Mouse (Mus musculus): Measurements from ENCODE around the gene Gm10322. TPM values are rescaled to one million over a fixed set of nuclear protein-coding genes. Genes with fewer than 3 reads are reported as not detected.

Gene Gm10322
- total RNA-seq, 2 experiments from 2014 or later = not detected

DNA sequence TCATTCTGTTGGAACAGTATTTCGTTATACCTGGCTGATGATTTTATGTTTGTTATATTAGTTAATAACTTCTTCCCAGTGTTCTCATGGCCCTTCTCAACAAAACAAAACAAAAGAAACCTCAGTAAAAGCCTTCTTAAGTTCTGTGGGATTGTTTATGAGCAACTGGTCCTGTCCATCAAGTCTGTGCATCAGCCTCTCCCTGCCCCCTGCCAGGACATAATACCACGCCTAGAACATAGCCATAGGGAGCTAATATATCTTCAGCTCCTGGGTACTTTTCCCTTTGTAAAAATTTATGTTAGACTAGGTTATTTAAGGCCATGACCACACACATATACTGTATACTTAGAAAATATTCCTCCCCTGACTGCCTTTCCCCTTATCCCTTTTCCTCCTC lies 48.9 kb downstream of the Gm10322 start:
- DNase-seq = no peak

DNA sequence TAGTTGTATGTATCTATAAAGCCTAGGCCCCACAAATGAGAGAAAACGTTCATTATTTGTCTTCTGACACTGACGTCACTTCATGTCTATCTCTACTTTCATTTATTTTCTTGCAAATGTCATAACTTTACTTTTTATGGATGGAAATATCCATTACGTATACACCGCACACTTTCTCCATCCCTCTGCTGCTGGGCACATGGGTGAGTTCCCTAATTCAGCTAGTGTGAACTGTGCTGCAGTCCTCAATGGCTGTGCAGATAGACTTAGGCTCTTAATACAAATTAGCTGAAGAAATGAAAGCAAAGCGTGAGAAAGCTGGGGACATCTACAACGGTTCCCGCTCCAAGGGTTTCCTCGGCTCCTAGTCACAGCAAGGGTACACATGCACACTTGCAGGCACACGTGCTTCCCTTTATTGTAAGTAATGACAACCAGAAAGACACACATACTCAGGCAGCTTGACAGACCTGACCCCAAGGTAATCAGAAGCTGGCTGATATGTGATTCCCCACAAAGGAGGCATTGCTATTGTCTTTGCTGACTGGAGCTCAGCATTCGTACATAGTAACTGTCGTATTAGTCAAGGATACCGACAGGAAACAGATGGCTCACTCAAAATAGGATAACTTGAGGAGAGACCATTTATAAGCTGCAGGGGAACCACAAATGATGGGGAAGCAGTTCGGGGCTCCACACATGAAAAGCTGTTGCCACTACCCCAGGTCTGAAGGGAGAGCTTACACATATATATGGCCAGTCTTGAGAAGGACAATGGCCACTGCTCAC lies 49.8 kb downstream of the Gm10322 start:
- peak; percentile 4 to 6 for DNase-seq

Other genes with a start within 250 kb of the Gm10322 start
- gene Gm10273, start 220.4 kb upstream of the Gm10322 start, total RNA-seq (2021) = 10 to 100 TPM; 37.6 to 47.5 TPM
- gene Pla2g12b, start 212.4 kb upstream of the Gm10322 start, total RNA-seq (2021) = not detected
- not detected for gene Oit3, start 174.3 kb upstream of the Gm10322 start, total RNA-seq (2021)
- 10 to 100 TPM; 48.7 to 50.2 TPM for gene Mcu, start 629 bp downstream of the Gm10322 start, total RNA-seq (2021)
- gene Micu1, start 86.4 kb downstream of the Gm10322 start, total RNA-seq (2021) = 100 to 1,000 TPM in 1 of 2 experiments, 10 to 100 TPM in 1; 98.3 to 109 TPM